Mouse (Mus musculus) heart, adult 2 months (tissue): ENCODE measurements around the gene Gnb4.
A peak's percentile ranks its signal among the peaks of the same experiment; 100 is the strongest.

Experiments used
- CTCF ChIP-seq: fragments of 200-600 bp; IDR thresholded peaks from 2 replicates; pipeline ENCODE4 v1.8.1; 2022; ENCODE audit warnings: antibody characterized with exemption, mild to moderate bottlenecking, moderate library complexity
- EP300 ChIP-seq: fragments of 200-500 bp; IDR thresholded peaks from 2 replicates; pipeline ENCODE4 v1.6.1; 2011; ENCODE audit warnings: low read depth, low read length, control low read depth; ENCODE audit not compliant: insufficient read depth

DNA sequence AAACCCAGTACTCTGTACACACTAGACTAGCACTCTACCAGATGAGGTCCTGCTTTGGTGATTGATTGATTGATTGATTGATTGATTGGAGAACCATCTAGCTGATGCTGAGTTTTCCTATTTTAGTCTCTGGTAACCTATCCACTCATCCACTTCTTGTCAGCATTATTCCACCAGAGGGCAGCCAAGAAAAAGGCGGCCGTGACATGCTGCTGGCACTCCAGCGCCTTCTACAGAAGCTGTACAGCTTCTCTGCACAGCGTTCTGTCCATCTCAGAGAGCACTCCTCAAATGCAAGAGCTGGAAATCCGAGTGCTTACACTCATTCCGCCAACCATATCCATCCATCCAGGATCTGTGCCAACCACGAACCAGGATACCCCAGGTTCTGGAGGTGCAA lies 5.8 kb downstream of the Gnb4 start:
- TF ChIP-seq CTCF (peak; percentile 74), EP300 (no peak)
